Mouse (Mus musculus) granulocyte monocyte progenitor cell, adult 5-6 weeks (primary cell): Measurements from ENCODE around the gene Slc9a9. TPM values are rescaled to one million over a fixed set of nuclear protein-coding genes. Genes with fewer than 3 reads are reported as not detected.

Experiments
- ATAC-seq: replicated peaks from 2 replicates; pipeline ENCODE4 v1.8.0; 2016; ENCODE audit warnings: mild to moderate bottlenecking, moderate TSS enrichment, inconsistent platforms; ENCODE audit not compliant: poor library complexity, severe bottlenecking
- total RNA-seq, 2 experiments: library from RNA; stranded (forward) in 1 of 2; stranded (reverse) in 1 of 2; fragments of 200-712, 200-1000 nt in 1 of 2; fragments of >200 nt in 1 of 2; fragmentation: Nextera tagmentation in 1 of 2; gene quantifications; 2 replicates each; pipeline ENCODE4 v1.2.3; 2014 to 2017

Gene Slc9a9
- total RNA-seq, 2 experiments from 2014 or later, result 7.6 to 10.5 TPM

- no peak for ATAC-seq
Measured at GRCm38 (mm10) chr9:95255844-95256243, 586.1 kb downstream of the Slc9a9 start.

- ATAC-seq, result no peak
Measured at GRCm38 (mm10) chr9:95256680-95257316, 587.1 kb downstream of the Slc9a9 start.

DNA sequence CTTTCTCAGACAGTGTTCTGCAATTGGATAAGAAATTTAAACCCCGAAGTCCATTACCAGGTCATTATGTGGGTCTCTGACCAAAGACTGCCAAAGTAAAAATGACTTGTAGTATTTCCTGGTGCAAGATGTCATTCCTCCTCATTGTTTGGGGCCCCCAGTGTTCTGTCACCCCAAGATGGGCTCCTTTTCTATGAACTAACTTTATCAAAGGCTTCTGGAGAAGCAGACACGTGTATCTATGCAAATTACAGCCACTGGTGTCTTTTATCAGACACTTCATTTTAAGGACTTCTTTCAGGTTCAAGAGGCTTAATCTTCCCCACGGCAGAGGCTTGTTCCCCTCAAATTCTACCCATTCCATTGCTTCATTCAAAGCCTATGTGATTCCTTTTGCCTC is 593.1 kb downstream of the Slc9a9 start:
- no peak for ATAC-seq

- ATAC-seq, result no peak
Measured at GRCm38 (mm10) chr9:95263867-95264509, 594.3 kb downstream of the Slc9a9 start.

- no peak for ATAC-seq
Measured at GRCm38 (mm10) chr9:95266179-95266578, 596.5 kb downstream of the Slc9a9 start.

DNA sequence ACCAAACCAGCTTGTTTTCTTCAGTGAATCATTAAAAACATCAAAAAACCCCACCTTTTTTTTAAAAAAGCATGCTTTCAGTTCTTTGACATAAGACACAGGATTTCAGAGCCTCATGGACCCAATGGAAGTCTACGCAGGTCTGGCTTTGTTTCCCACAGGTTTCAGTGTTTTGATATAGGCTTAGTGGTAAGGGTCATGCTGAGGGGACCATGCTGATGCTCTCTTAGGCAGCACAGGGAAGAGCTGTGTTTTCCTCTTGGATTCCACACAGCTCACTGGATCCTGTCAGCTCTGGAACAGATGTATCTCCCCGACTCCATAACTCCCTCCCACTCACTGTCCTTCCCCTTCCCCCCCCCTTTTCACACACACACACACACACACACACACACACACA is 597.2 kb downstream of the Slc9a9 start:
- ATAC-seq, result no peak

- ATAC-seq, result no peak
Measured at GRCm38 (mm10) chr9:95279590-95280344, 610.1 kb downstream of the Slc9a9 start.

Other genes with a start within 250 kb of the Slc9a9 start
- gene 1190002N15Rik, start 131.8 kb upstream of the Slc9a9 start, total RNA-seq (2014; fragmentation: Nextera tagmentation), result 13.3 and 14.3 TPM in 2 replicates
- 11.8 and 18.7 TPM in 2 replicates for gene 1190002N15Rik, start 131.8 kb upstream of the Slc9a9 start, total RNA-seq (2017)